Mouse (Mus musculus) urinary bladder, postnatal 0 days (tissue): ENCODE results near the gene Maged1. TPM values are rescaled to one million over a fixed set of nuclear protein-coding genes. Genes with fewer than 3 reads are reported as not detected.

Experiments used
- polyA plus RNA-seq: library from polyadenylated mRNA; unstranded; fragments of >200 nt; fragmentation: Nextera tagmentation; extraction: Ambion mirVana; gene quantifications from 2 replicates; pipeline ENCODE4 v1.2.1, GENCODE M21; 2015

Maged1 gene
- 225 and 256 TPM in 2 replicates for polyA plus RNA-seq

DNA sequence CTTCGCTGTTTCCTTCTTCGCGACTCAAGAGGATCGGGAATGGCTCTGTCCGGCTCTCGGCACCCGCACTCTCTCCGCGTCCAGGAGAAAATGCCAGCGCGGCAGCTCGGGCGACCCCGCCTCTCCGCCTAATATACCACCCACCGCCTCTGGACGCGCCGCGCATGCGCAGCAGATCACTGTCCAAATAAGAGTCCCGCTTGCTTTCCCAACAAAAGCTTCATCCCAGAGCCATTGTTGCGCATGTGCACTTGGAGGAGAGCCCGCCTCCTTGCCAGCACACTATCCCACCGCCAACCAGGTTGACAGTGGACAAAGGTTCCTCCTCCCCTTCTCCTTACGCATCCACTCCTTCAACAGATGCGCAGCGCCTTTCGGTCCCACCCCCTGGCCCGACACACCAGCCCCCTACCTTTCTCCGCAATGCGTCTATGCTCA is at the start of gene Maged1:
Maged1 (minus strand) TSS at position 226 of the 438 bp plus-strand sequence.

Other genes starting within 250 kb of the Maged1 start
- not detected in 2 replicates for gene Fam90a1b, start 175.4 kb downstream of the Maged1 start, polyA plus RNA-seq
- gene Apoo, start 175.0 kb downstream of the Maged1 start, polyA plus RNA-seq = 50.9 and 61.1 TPM in 2 replicates
- gene Gspt2, start 93.9 kb upstream of the Maged1 start, polyA plus RNA-seq = 1.6 and 1.7 TPM in 2 replicates
- gene Zxdb, start 182.4 kb upstream of the Maged1 start, polyA plus RNA-seq = 1.2 and 1.4 TPM in 2 replicates